Mouse (Mus musculus): ENCODE measurements around the gene Zfp661. TPM values are rescaled to one million over a fixed set of nuclear protein-coding genes. Genes with fewer than 3 reads are reported as not detected.
A peak's percentile ranks its signal among the peaks of the same experiment; 100 is the strongest.

Gene Zfp661
- polyA plus RNA-seq, 1 experiment from 2014 or later: 2.4 TPM

GRCm38 (mm10) chr2:127590840-127591239 lies 3.9 kb upstream of the Zfp661 start:
- WGBS: 63% methylated on average over 4 of the region's 4 CpGs
- no peaks in the 10 kb centered on the region for H3K9me3 ChIP-seq (ENCODE audit: control insufficient read depth, low read length)
- H3K27me3 ChIP-seq (ENCODE audit: control insufficient read depth, insufficient read depth, low read length): no peaks in the 10 kb centered on the region
- H3K36me3 ChIP-seq (ENCODE audit: control insufficient read depth, insufficient read depth, low read length): peaks cover 50% of the 10 kb centered on the region
- H3K27ac ChIP-seq (replicated peaks in 1 of 2; ENCODE audit: control insufficient read depth in 1 of 2, insufficient read depth in 1 of 2, low read depth in 2 of 2, low read length in 2 of 2): 0 out of 4 replicates have a peak overlapping the region, but pooled peaks of 1 of the 2 experiments have one; percentile 8
- H3K4me3 ChIP-seq (ENCODE audit: control insufficient read depth in 1 of 2, insufficient read depth in 1 of 2, low read depth in 1 of 2, low read length in 2 of 2): no peak overlapping the region
- no peak overlapping the region for H3K9ac ChIP-seq (ENCODE audit: low read length)
- 0 out of 2 replicates have a peak overlapping the region, but pooled peaks have one; percentile 32 for H3K4me2 ChIP-seq (ENCODE audit: low read length)
- H3K4me1 ChIP-seq (ENCODE audit: control insufficient read depth in 2 of 2, insufficient read depth in 2 of 2, low read length in 2 of 2): peaks cover 5 to 17% of the 10 kb centered on the region in 2 experiments; a peak in 3 of 4 replicates
- ATAC-seq (ENCODE audit: insufficient number of reproducible peaks, insufficient read depth, low FRiP score, low read depth): no peak

GRCm38 (mm10) chr2:127590204-127590603 lies 3.3 kb upstream of the Zfp661 start:
- Histone ChIP-seq H3K36me3 (ENCODE audit: control insufficient read depth, insufficient read depth, low read length) (peaks cover 43% of the 10 kb centered on the region), H3K27ac (replicated peaks in 1 of 2; ENCODE audit: control insufficient read depth in 1 of 2, insufficient read depth in 1 of 2, low read depth in 2 of 2, low read length in 2 of 2) (no peak overlapping the region), H3K9ac (ENCODE audit: low read length) (no peak overlapping the region), H3K9me3 (ENCODE audit: control insufficient read depth, low read length) (no peaks in the 10 kb centered on the region), H3K27me3 (ENCODE audit: control insufficient read depth, insufficient read depth, low read length) (no peaks in the 10 kb centered on the region), H3K4me3 (ENCODE audit: control insufficient read depth in 1 of 2, insufficient read depth in 1 of 2, low read depth in 1 of 2, low read length in 2 of 2) (no peak overlapping the region), H3K4me1 (ENCODE audit: control insufficient read depth in 2 of 2, insufficient read depth in 2 of 2, low read length in 2 of 2) (peaks cover 5 to 17% of the 10 kb centered on the region in 2 experiments; a peak in 3 of 4 replicates), H3K4me2 (ENCODE audit: low read length) (peak overlapping the region; percentile 32)
- WGBS: 69% methylated on average over 15 of the region's 15 CpGs
- no peak for ATAC-seq (ENCODE audit: insufficient number of reproducible peaks, insufficient read depth, low FRiP score, low read depth)

- 89% methylated on average over 9 of the region's 9 CpGs for WGBS
- Histone ChIP-seq H3K36me3 (ENCODE audit: control insufficient read depth, insufficient read depth, low read length) (peaks cover 30% of the 10 kb centered on the region), H3K4me2 (ENCODE audit: low read length) (no peak overlapping the region), H3K4me1 (ENCODE audit: control insufficient read depth in 2 of 2, insufficient read depth in 2 of 2, low read length in 2 of 2) (peaks cover 5 to 17% of the 10 kb centered on the region in 2 experiments; a peak in 3 of 4 replicates), H3K4me3 (ENCODE audit: control insufficient read depth in 1 of 2, insufficient read depth in 1 of 2, low read depth in 1 of 2, low read length in 2 of 2) (no peak overlapping the region), H3K27ac (replicated peaks in 1 of 2; ENCODE audit: control insufficient read depth in 1 of 2, insufficient read depth in 1 of 2, low read depth in 2 of 2, low read length in 2 of 2) (no peak overlapping the region), H3K9ac (ENCODE audit: low read length) (no peak overlapping the region), H3K27me3 (ENCODE audit: control insufficient read depth, insufficient read depth, low read length) (no peaks in the 10 kb centered on the region), H3K9me3 (ENCODE audit: control insufficient read depth, low read length) (no peaks in the 10 kb centered on the region)
- no peak for ATAC-seq (ENCODE audit: insufficient number of reproducible peaks, insufficient read depth, low FRiP score, low read depth)
Measured at GRCm38 (mm10) chr2:127588897-127589296, 2.0 kb upstream of the Zfp661 start.

GRCm38 (mm10) chr2:127587514-127587844 lies 585 bp upstream of the Zfp661 start:
- ATAC-seq (ENCODE audit: insufficient number of reproducible peaks, insufficient read depth, low FRiP score, low read depth): no peak
- Histone ChIP-seq H3K36me3 (ENCODE audit: control insufficient read depth, insufficient read depth, low read length) (peaks cover 17% of the 10 kb centered on the region), H3K9me3 (ENCODE audit: control insufficient read depth, low read length) (no peaks in the 10 kb centered on the region), H3K27ac (replicated peaks in 1 of 2; ENCODE audit: control insufficient read depth in 1 of 2, insufficient read depth in 1 of 2, low read depth in 2 of 2, low read length in 2 of 2) (peak overlapping the region; percentile 84 to 90), H3K27me3 (ENCODE audit: control insufficient read depth, insufficient read depth, low read length) (no peaks in the 10 kb centered on the region), H3K4me1 (ENCODE audit: control insufficient read depth in 2 of 2, insufficient read depth in 2 of 2, low read length in 2 of 2) (peaks cover 5 to 17% of the 10 kb centered on the region in 2 experiments; a peak in 3 of 4 replicates), H3K4me3 (ENCODE audit: control insufficient read depth in 1 of 2, insufficient read depth in 1 of 2, low read depth in 1 of 2, low read length in 2 of 2) (peak overlapping the region; percentile 90 to 94), H3K4me2 (ENCODE audit: low read length) (peak overlapping the region; percentile 93), H3K9ac (ENCODE audit: low read length) (peak overlapping the region; percentile 93)
- 0% methylated on average over 22 of the region's 22 CpGs for WGBS

- peak; percentile 78 for ATAC-seq (ENCODE audit: insufficient number of reproducible peaks, insufficient read depth, low FRiP score, low read depth)
- Histone ChIP-seq H3K9me3 (ENCODE audit: control insufficient read depth, low read length) (no peaks in the 10 kb centered on the region), H3K27ac (replicated peaks in 1 of 2; ENCODE audit: control insufficient read depth in 1 of 2, insufficient read depth in 1 of 2, low read depth in 2 of 2, low read length in 2 of 2) (no peak overlapping the region), H3K27me3 (ENCODE audit: control insufficient read depth, insufficient read depth, low read length) (no peaks in the 10 kb centered on the region), H3K4me3 (ENCODE audit: control insufficient read depth in 1 of 2, insufficient read depth in 1 of 2, low read depth in 1 of 2, low read length in 2 of 2) (peak overlapping the region; percentile 59 to 73), H3K4me1 (ENCODE audit: control insufficient read depth in 2 of 2, insufficient read depth in 2 of 2, low read length in 2 of 2) (peaks cover 3 to 14% of the 10 kb centered on the region in 2 experiments; a peak in 2 of 4 replicates), H3K4me2 (ENCODE audit: low read length) (peak overlapping the region; percentile 72), H3K9ac (ENCODE audit: low read length) (peak overlapping the region; percentile 75), H3K36me3 (ENCODE audit: control insufficient read depth, insufficient read depth, low read length) (no peaks in the 10 kb centered on the region)
- under 1% methylated on average over 24 of the region's 24 CpGs for WGBS
Measured at GRCm38 (mm10) chr2:127584436-127584858, 2.4 kb downstream of the Zfp661 start.

GRCm38 (mm10) chr2:127573322-127573721 lies 13.6 kb downstream of the Zfp661 start:
- H3K27me3 ChIP-seq (ENCODE audit: control insufficient read depth, insufficient read depth, low read length): no peaks in the 10 kb centered on the region
- H3K9ac ChIP-seq (ENCODE audit: low read length): no peak overlapping the region
- 45% methylated on average over 1 of the region's 1 CpGs for WGBS
- no peak for ATAC-seq (ENCODE audit: insufficient number of reproducible peaks, insufficient read depth, low FRiP score, low read depth)
- no peaks in the 10 kb centered on the region for H3K4me1 ChIP-seq (ENCODE audit: control insufficient read depth in 2 of 2, insufficient read depth in 2 of 2, low read length in 2 of 2)
- no peak overlapping the region for H3K27ac ChIP-seq (replicated peaks in 1 of 2; ENCODE audit: control insufficient read depth in 1 of 2, insufficient read depth in 1 of 2, low read depth in 2 of 2, low read length in 2 of 2)
- H3K4me2 ChIP-seq (ENCODE audit: low read length): no peak overlapping the region
- no peak overlapping the region for H3K4me3 ChIP-seq (ENCODE audit: control insufficient read depth in 1 of 2, insufficient read depth in 1 of 2, low read depth in 1 of 2, low read length in 2 of 2)
- peaks cover 16% of the 10 kb centered on the region for H3K36me3 ChIP-seq (ENCODE audit: control insufficient read depth, insufficient read depth, low read length)
- H3K9me3 ChIP-seq (ENCODE audit: control insufficient read depth, low read length): peaks cover 11% of the 10 kb centered on the region

GRCm38 (mm10) chr2:127559070-127559966 lies 27.6 kb downstream of the Zfp661 start:
- H3K9me3 ChIP-seq (ENCODE audit: control insufficient read depth, low read length): no peaks in the 10 kb centered on the region
- no peak overlapping the region for H3K27ac ChIP-seq (replicated peaks in 1 of 2; ENCODE audit: control insufficient read depth in 1 of 2, insufficient read depth in 1 of 2, low read depth in 2 of 2, low read length in 2 of 2)
- no peaks in the 10 kb centered on the region for H3K4me1 ChIP-seq (ENCODE audit: control insufficient read depth in 2 of 2, insufficient read depth in 2 of 2, low read length in 2 of 2)
- H3K27me3 ChIP-seq (ENCODE audit: control insufficient read depth, insufficient read depth, low read length): peaks cover 12% of the 10 kb centered on the region
- 0 out of 2 replicates have a peak overlapping the region, but pooled peaks have one; percentile 26 for H3K4me2 ChIP-seq (ENCODE audit: low read length)
- no peak overlapping the region for H3K9ac ChIP-seq (ENCODE audit: low read length)
- H3K4me3 ChIP-seq (ENCODE audit: control insufficient read depth in 1 of 2, insufficient read depth in 1 of 2, low read depth in 1 of 2, low read length in 2 of 2): no peak overlapping the region
- 17% methylated on average over 18 of the region's 18 CpGs for WGBS
- ATAC-seq (ENCODE audit: insufficient number of reproducible peaks, insufficient read depth, low FRiP score, low read depth): peak; percentile 77
- H3K36me3 ChIP-seq (ENCODE audit: control insufficient read depth, insufficient read depth, low read length): no peaks in the 10 kb centered on the region
